Mouse (Mus musculus): ENCODE results near the gene Fam98c.
"Not testable (repeated sequence)": the region's sequence is repeated elsewhere in the genome, so short reads cannot be mapped to it uniquely, and the experiment has no call there.

Fam98c gene

DNA sequence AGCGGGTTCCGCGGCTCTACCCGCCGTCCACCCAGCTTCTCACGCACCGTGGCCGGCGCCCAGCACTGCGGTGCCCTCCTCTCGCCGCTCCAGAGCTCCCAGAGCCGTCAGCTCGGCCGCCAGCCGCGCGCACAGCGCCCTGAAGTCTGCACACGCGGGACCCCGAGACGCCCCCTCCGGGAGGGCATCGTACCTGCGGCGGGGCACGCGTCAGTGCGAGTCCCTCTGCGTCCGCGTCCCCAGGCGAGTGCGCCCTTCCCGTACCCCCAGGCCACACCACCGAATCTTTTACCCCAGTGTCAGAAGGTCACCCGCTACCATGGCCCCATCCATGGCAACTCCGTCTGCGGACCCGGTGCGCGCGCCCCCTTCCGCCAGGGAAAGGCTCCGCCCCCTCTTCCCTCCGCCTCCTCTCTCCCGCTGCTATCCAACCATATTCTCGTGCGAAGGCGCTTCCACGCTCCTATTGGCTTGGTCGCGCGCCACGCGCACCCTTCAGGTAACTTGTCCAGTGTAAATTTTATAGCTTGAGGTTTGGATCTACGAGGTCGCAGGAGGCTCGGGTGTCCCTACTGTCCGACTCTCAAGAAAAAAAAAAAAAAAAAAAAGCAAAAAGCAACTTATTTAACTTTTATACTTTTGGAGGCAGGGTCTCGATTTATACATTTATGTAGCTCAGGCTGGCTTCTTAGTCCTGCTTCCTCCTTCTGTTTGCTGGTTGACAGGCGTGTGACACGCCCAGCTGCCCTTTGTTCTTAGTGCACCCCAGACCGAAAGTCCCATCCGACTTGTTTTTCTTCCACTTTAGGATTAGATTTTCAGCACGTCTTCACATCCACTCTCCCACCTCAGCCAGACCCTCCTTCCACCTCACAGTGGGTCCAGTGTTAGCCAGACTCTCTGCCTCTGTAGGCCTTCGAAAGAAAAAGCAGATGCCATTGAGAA lies at the start of gene Fam98c:
Fam98c (minus strand) TSS at position 397 of the 945 bp plus-strand sequence.
- Histone ChIP-seq H3K4me1 (replicated peaks; ENCODE audit: low read depth, low read length) (peaks cover 61% of the 10 kb centered on the region), H3K27me3 (ENCODE audit: insufficient read depth, low read length) (peaks cover 14% of the 10 kb centered on the region; the same call in 1 of the 2 replicates), H3K4me3 (replicated peaks; ENCODE audit: low read length) (peak within 1 kb of the TSS; percentile 99), H3K9me3 (ENCODE audit: low read length) (no peaks in the 10 kb centered on the region), H3K36me3 (ENCODE audit: insufficient read depth, low read length) (peaks cover 23% of the 10 kb centered on the region)
- TF ChIP-seq POU5F1 (IDR thresholded peaks at IDR 0.05; ENCODE audit: borderline replicate concordance, low read length) (no peak), NANOG (IDR thresholded peaks at IDR 0.05; ENCODE audit: borderline replicate concordance, low read length) (no peak), CTCF (conservative IDR thresholded peaks at IDR 0.05; ENCODE audit: low read length) (no peak)

DNA sequence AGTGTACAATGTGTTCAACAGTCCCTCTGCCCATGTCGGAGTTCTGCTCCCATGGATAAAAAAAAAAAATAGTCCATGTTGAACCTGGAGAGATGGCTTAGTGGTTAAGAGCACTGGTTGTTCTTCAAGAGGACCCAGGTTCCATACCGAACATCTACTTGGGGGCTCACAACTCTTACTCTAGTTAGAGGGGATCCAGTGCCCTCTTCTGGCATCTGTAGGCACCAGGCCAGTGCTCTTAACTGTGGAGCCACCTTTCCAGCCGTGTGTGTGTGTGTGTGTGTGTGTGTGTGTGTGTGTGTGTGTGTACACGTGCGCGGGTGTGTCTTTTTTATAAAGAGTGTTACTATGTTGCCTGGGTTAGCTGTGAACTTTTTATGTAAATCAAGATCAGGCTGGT lies 46.5 kb upstream of the Fam98c start:
- H3K27me3 ChIP-seq (ENCODE audit: insufficient read depth, low read length) = no peaks in the 10 kb centered on the region
- no peak overlapping the region for H3K4me3 ChIP-seq (replicated peaks; ENCODE audit: low read length)
- H3K9me3 ChIP-seq (ENCODE audit: low read length) = no peaks in the 10 kb centered on the region
- H3K36me3 ChIP-seq (ENCODE audit: insufficient read depth, low read length) = no peaks in the 10 kb centered on the region
- H3K4me1 ChIP-seq (replicated peaks; ENCODE audit: low read depth, low read length) = no peaks in the 10 kb centered on the region
- TF ChIP-seq CTCF (conservative IDR thresholded peaks at IDR 0.05; ENCODE audit: low read length) (no peak), POU5F1 (IDR thresholded peaks at IDR 0.05; ENCODE audit: borderline replicate concordance, low read length) (no peak), NANOG (IDR thresholded peaks at IDR 0.05; ENCODE audit: borderline replicate concordance, low read length) (no peak)

DNA sequence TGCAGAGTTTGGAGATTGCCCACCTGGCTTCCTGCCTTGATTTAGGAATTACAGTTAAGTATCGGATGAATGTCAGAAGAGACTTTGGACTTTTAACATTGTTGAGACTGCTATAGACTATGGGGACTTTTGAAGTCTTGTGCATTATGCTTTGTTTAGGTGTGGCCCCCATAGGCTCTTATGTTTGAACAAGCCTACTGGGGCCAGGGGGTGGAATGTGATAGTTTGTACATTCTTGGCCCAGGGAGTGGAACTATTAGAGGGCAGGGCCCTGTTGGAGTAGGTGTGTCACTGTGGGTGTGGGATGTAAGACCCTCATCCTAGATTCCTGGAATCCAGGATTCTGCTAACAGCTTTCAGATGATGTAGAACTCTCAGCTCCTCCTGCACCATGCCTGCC lies 38.2 kb upstream of the Fam98c start:
- not testable (repeated sequence) for H3K36me3 ChIP-seq (ENCODE audit: insufficient read depth, low read length); H3K9me3 ChIP-seq (ENCODE audit: low read length); H3K27me3 ChIP-seq (ENCODE audit: insufficient read depth, low read length); H3K4me3 ChIP-seq (replicated peaks; ENCODE audit: low read length); H3K4me1 ChIP-seq (replicated peaks; ENCODE audit: low read depth, low read length)

DNA sequence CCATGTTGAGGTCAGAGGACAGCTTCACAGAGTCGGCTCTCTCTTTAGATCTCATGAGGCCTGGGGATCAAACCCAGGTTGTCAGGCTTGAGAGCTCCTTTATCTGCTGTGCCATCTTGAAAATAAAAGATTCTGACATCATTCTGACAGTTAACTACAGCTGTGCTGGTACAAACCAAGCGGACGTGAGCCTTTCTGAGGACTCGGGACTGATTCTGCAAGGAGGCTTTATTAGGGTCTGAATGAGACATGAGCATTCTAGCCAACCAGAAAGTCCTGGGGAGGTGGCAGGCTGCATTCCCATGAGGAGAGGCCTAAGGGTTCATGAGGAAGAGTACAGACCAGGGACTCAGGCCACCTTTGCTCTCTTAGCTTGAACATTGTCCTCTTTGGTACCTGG lies 25.3 kb upstream of the Fam98c start:
- H3K4me3 ChIP-seq (replicated peaks; ENCODE audit: low read length); H3K9me3 ChIP-seq (ENCODE audit: low read length): not testable (repeated sequence)

DNA sequence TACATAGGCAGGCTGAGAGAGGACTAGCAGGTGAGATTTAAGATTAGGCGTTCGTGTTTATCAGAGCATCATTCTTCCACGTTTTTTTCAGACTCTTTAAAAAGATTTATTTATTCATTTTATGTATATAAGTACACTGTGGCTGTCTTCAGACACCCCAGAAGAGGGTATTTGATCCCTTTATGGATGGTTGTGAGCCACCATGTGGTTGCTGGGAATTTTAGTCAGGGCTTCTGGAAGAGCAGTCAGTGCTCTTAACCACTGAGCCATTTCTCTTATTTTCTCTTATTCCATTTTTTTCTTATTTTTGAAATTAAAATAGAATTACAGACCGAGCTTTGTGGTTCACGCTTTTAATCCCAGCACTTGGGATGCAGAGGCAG lies 24.8 kb upstream of the Fam98c start:
- Histone ChIP-seq H3K4me1 (replicated peaks; ENCODE audit: low read depth, low read length) (peaks cover 32% of the 10 kb centered on the region), H3K9me3 (ENCODE audit: low read length) (no peaks in the 10 kb centered on the region), H3K4me3 (replicated peaks; ENCODE audit: low read length) (peak overlapping the region; percentile 39; the same call in 1 of the 2 replicates), H3K36me3 (ENCODE audit: insufficient read depth, low read length) (peaks cover 29% of the 10 kb centered on the region), H3K27me3 (ENCODE audit: insufficient read depth, low read length) (no peaks in the 10 kb centered on the region)
- TF ChIP-seq POU5F1 (IDR thresholded peaks at IDR 0.05; ENCODE audit: borderline replicate concordance, low read length) = no peak

More for the DNA sequence above, 25.3 kb upstream of the Fam98c start:
- Histone ChIP-seq H3K36me3 (ENCODE audit: insufficient read depth, low read length) (peaks cover 24% of the 10 kb centered on the region), H3K4me1 (replicated peaks; ENCODE audit: low read depth, low read length) (peaks cover 32% of the 10 kb centered on the region)
- not testable (repeated sequence) for H3K27me3 ChIP-seq (ENCODE audit: insufficient read depth, low read length)

DNA sequence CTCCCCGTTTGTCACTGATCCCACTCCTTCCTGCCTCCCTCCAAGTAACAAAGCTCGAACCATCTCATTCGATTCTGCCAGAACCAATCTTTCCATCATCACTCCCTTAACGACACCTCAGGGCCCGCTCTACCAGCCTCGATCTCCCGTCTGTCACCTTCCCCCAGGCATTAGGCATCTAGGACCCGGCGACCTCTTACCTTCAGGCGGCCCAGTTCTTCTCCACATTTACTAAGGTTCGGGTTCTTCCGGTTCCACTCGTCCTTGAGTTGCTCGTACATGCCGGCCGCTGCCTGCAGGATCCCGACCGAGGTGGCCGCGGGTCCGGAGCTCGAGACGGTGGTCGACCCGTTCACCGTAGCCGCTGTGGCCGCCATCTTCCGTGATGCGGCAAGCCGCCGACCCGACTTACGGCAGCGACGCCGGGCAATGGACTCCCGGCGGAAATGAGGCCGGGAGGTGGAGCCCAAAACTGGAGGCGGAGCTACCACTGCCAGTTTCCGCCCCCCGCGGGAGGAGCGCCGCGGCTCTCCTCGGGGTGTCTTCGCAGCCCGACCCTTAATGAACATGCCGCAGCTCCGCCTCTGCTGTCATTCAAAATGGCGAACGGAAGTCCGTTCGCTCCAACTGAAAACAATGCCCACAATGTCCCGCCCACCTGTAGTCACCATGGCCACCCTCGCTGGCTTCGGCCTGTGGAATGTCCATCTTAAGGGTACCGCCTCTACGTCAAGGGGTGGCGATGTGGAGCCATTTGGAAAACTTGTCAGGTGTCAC lies 24.2 kb upstream of the Fam98c start, which contains the start of gene Psmd8:
Psmd8 (minus strand) TSS at position 625 of the 777 bp plus-strand sequence.
- Histone ChIP-seq H3K36me3 (ENCODE audit: insufficient read depth, low read length) (peaks cover 35% of the 10 kb centered on the region), H3K9me3 (ENCODE audit: low read length) (no peaks in the 10 kb centered on the region), H3K27me3 (ENCODE audit: insufficient read depth, low read length) (no peaks in the 10 kb centered on the region), H3K4me3 (replicated peaks; ENCODE audit: low read length) (peak within 1 kb of the TSS; percentile 95), H3K4me1 (replicated peaks; ENCODE audit: low read depth, low read length) (peaks cover 32% of the 10 kb centered on the region)
- TF ChIP-seq POU5F1 (IDR thresholded peaks at IDR 0.05; ENCODE audit: borderline replicate concordance, low read length) (no peak), CTCF (conservative IDR thresholded peaks at IDR 0.05; ENCODE audit: low read length) (peak; percentile 37)

DNA sequence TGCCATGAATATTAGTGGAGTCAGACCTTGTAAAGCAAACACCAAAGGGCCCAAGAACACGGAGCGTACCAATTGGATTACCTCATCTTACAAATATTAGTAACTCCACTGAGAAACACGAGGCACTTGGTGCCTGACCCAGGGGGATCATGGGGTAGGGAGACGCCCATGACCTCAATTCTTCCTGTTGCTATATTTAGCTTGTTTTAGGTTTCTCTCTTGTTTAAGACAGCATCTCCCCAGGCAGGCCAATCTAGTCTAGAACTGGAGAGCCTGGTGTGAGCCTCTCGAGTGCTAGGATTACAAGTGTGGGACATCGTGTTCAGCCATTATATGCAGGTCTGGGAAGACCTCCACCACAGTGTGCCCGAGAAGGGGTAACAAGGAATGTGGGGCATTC lies 23.3 kb upstream of the Fam98c start:
- TF ChIP-seq NANOG (IDR thresholded peaks at IDR 0.05; ENCODE audit: borderline replicate concordance, low read length) = no peak
- TF ChIP-seq POU5F1 (IDR thresholded peaks at IDR 0.05; ENCODE audit: borderline replicate concordance, low read length) = no peak
- TF ChIP-seq CTCF (conservative IDR thresholded peaks at IDR 0.05; ENCODE audit: low read length) = no peak
- Histone ChIP-seq H3K4me1 (replicated peaks; ENCODE audit: low read depth, low read length) (peaks cover 32% of the 10 kb centered on the region), H3K9me3 (ENCODE audit: low read length) (no peaks in the 10 kb centered on the region), H3K4me3 (replicated peaks; ENCODE audit: low read length) (peak overlapping the region; percentile 95), H3K36me3 (ENCODE audit: insufficient read depth, low read length) (peaks cover 44% of the 10 kb centered on the region), H3K27me3 (ENCODE audit: insufficient read depth, low read length) (no peaks in the 10 kb centered on the region)

DNA sequence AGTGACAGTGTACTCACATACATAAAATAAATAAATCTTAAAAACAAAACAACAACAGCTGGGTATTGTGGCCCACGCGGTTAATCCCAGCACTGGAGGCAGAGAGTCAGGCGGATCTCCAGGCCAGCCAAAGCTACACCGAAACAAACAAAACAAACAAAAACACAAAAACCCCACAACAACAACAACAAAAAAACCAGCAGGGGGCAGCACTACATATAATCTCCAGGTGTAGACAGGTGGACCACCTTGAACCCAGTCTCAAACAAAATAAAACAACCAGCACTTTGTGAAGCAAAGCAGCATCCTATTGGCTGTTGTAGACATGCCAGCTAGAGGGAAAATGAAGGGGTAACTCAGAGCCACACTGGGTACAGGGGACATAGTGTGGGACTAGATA lies 22.1 kb upstream of the Fam98c start:
- Histone ChIP-seq H3K4me3 (replicated peaks; ENCODE audit: low read length) (no peak overlapping the region), H3K27me3 (ENCODE audit: insufficient read depth, low read length) (peaks cover 7% of the 10 kb centered on the region), H3K9me3 (ENCODE audit: low read length) (no peaks in the 10 kb centered on the region), H3K4me1 (replicated peaks; ENCODE audit: low read depth, low read length) (peaks cover 36% of the 10 kb centered on the region), H3K36me3 (ENCODE audit: insufficient read depth, low read length) (peaks cover 57% of the 10 kb centered on the region)
- TF ChIP-seq POU5F1 (IDR thresholded peaks at IDR 0.05; ENCODE audit: borderline replicate concordance, low read length) = no peak
- TF ChIP-seq NANOG (IDR thresholded peaks at IDR 0.05; ENCODE audit: borderline replicate concordance, low read length) = no peak
- TF ChIP-seq CTCF (conservative IDR thresholded peaks at IDR 0.05; ENCODE audit: low read length) = peak; percentile 21; the same call in 1 of the 2 replicates
